Mouse (Mus musculus) testis, adult 2 months (tissue): ENCODE data around the gene Gpr65.

Experiments used
- CTCF ChIP-seq: fragments of 200-500 bp; IDR thresholded peaks from 2 replicates; pipeline ENCODE4 v1.5.1; 2012; ENCODE audit warnings: low read depth, mild to moderate bottlenecking, inconsistent platforms, low read length, moderate library complexity; ENCODE audit not compliant: control insufficient read depth, insufficient read depth, insufficient replicate concordance
- POLR2A ChIP-seq: fragments of 200-500 bp; IDR thresholded peaks from 2 replicates; pipeline ENCODE4 v1.6.1; 2012; ENCODE audit warnings: low read depth, mild to moderate bottlenecking, inconsistent platforms, low read length, moderate library complexity; ENCODE audit not compliant: control insufficient read depth

GRCm38 (mm10) chr12:98270810-98271566 is 2.6 kb downstream of the Gpr65 start:
- TF ChIP-seq POLR2A (no peak), CTCF (no peak)
